Mouse (Mus musculus): ENCODE measurements at regions not wholly inside any gene's neighbourhood (a gene's known extent, or its start where the extent isn't known, plus 50 kb on each side); places are given as distances from the start of the nearest gene placed in this dataset.

DNA sequence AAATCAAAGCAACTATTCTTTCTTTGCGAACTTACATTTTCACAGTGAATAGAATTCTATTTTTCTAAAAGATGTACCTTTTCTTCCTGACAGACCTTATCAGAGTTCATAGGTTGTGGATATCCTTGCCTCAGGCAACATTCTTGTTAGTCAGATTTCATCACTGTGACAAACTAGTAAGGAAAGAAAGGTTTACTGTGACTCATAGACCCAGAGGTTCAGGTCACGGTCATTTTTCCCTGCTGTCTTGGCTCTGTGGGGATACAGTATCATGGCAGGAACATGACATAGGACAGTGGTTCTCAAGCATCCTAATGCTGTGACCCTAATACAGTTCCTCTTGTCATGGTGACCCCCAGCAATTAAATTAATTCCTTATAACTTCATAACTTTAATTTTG lies 78.4 kb upstream of the Akt3 start:
- DNase-seq: no peak
- H3K36me3 ChIP-seq (ENCODE audit: control insufficient read depth, insufficient read depth, low read length): no peaks in the 10 kb centered on the region
- WGBS: 95% methylated on average over 2 of the region's 2 CpGs

DNA sequence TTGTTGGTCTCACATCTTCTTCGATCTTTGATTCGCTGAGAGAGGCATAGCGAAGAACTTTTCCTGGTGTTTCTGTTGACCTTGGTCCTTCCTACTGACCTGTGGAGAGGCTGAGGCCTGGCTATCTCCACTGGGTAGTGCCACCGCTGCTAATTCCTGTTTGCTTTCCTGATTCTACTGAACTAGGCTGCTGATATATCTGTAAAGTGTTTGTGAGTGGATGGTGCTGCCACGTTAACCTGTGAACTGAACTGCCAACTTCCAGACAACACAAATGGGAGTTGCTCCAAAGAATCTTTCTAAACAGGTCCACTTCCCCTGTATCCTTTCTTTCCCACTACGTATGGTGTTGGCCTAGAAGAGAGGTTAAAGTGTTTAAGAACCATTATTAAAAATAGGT lies 78.0 kb upstream of the Akt3 start:
- no peaks in the 10 kb centered on the region for H3K36me3 ChIP-seq (ENCODE audit: control insufficient read depth, insufficient read depth, low read length)
- no peaks in the 10 kb centered on the region for H3K27me3 ChIP-seq (replicated peaks; ENCODE audit: control insufficient read depth, insufficient read depth, low read length)
- H3K4me3 ChIP-seq (ENCODE audit: insufficient read depth, low read depth, low read length): no peak overlapping the region
- no peak for TF ChIP-seq POLR2A (IDR thresholded peaks at IDR 0.05; ENCODE audit: low read depth, low read length)
- no peak overlapping the region for H3K27ac ChIP-seq (ENCODE audit: insufficient read depth, low read depth, low read length)
- DNase-seq: no peak
- WGBS: 92% methylated on average over 6 of the region's 6 CpGs
- no peaks in the 10 kb centered on the region for H3K4me1 ChIP-seq (ENCODE audit: control insufficient read depth, insufficient read depth, low read length)

More for the DNA sequence above, 78.4 kb upstream of the Akt3 start:
- no peak overlapping the region for H3K27ac ChIP-seq (ENCODE audit: insufficient read depth, low read depth, low read length)
- TF ChIP-seq CTCF (conservative IDR thresholded peaks at IDR 0.05; ENCODE audit: insufficient read depth, insufficient read length, low read depth, low read length): no peak
- TF ChIP-seq POLR2A (IDR thresholded peaks at IDR 0.05; ENCODE audit: low read depth, low read length): no peak
- no peak overlapping the region for H3K4me3 ChIP-seq (ENCODE audit: insufficient read depth, low read depth, low read length)
- no peaks in the 10 kb centered on the region for H3K27me3 ChIP-seq (replicated peaks; ENCODE audit: control insufficient read depth, insufficient read depth, low read length)
- H3K4me1 ChIP-seq (ENCODE audit: control insufficient read depth, insufficient read depth, low read length): no peaks in the 10 kb centered on the region

DNA sequence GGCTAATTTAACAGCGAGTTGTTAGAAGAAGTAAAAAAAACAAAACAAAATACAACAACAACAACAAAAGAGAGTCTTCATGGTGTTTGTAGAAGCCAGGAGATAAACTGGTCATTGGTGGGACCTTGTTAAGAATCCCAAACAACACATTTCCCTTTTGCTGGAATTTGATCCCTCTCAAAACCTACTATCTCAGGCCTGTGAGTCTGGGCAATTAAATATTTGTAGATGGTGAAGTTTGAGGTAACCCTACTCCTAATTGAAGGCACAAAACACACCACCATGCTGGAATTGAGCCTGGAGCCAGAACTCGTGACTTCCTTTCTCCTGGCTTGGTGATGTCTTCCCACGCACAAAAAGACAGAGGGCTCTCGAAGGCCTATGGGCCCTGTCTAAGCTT lies 65.4 kb upstream of the Akt3 start:
- Histone ChIP-seq H3K27me3 (replicated peaks; ENCODE audit: control insufficient read depth, insufficient read depth, low read length) (0 out of 2 replicates have a peak, but pooled peaks cover 3% of the 10 kb centered on the region), H3K36me3 (ENCODE audit: control insufficient read depth, insufficient read depth, low read length) (no peaks in the 10 kb centered on the region), H3K4me3 (ENCODE audit: insufficient read depth, low read depth, low read length) (no peak overlapping the region), H3K4me1 (ENCODE audit: control insufficient read depth, insufficient read depth, low read length) (peaks cover 2% of the 10 kb centered on the region; the same call in 1 of the 2 replicates), H3K27ac (ENCODE audit: insufficient read depth, low read depth, low read length) (no peak overlapping the region)
- WGBS: 77% methylated on average over 4 of the region's 4 CpGs
- TF ChIP-seq POLR2A (IDR thresholded peaks at IDR 0.05; ENCODE audit: low read depth, low read length) (no peak), CTCF (conservative IDR thresholded peaks at IDR 0.05; ENCODE audit: insufficient read depth, insufficient read length, low read depth, low read length) (no peak)
- no peak for DNase-seq

DNA sequence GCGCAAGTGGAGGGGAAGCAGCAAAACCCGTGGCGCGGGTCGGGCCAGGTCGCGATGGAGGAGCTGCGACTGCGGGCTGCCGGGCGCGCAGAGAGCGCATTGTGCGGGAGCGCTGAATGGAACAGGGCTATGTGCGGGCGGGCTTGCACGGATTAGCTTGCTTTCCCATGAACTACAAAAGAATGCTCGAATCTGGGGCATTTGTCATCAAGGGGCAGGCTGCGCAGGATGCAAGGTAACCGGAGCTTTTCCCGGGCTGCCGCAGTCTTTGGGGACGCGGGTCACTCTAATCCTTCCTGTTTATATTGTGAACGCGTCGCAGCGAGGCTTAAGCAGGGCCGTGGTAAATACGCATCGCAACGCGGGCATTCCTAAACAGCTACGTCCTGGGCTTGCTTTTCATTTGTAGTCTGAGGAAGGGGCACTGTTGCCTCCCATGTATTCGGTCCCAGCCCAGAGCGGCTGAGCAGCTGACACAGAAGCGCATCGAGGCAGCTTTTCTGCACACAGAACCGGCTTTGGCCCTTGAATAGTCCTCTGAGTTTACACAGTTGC lies 64.8 kb upstream of the Akt3 start:
- Histone ChIP-seq H3K27me3 (replicated peaks; ENCODE audit: control insufficient read depth, insufficient read depth, low read length) (0 out of 2 replicates have a peak, but pooled peaks cover 3% of the 10 kb centered on the region), H3K4me3 (ENCODE audit: insufficient read depth, low read depth, low read length) (peak overlapping the region; percentile 34), H3K27ac (ENCODE audit: insufficient read depth, low read depth, low read length) (no peak overlapping the region), H3K36me3 (ENCODE audit: control insufficient read depth, insufficient read depth, low read length) (no peaks in the 10 kb centered on the region), H3K4me1 (ENCODE audit: control insufficient read depth, insufficient read depth, low read length) (peaks cover 2% of the 10 kb centered on the region; the same call in 1 of the 2 replicates)
- WGBS: 2% methylated on average over 40 of the region's 40 CpGs
- no peak for DNase-seq
- TF ChIP-seq CTCF (conservative IDR thresholded peaks at IDR 0.05; ENCODE audit: insufficient read depth, insufficient read length, low read depth, low read length): no peak

DNA sequence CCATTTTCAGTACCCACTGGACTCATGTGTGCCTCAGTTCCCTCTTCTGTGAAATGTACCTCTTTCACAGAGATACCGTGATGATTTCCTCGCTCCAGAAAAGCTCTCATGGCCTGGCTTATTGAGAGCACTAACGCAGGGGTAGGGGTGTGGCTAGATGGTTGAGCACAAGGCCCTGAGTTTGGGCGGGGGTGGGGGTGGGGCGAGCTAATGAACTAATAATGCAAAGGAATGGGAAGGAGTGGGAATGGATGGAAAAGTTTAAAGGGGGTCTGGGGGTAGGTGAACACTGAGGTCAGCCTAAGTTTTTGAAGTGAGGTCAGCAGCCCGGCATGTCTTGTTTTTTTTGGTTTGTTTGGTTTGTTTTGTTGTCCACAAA lies 64.3 kb upstream of the Akt3 start:
- DNase-seq: no peak
- TF ChIP-seq CTCF (conservative IDR thresholded peaks at IDR 0.05; ENCODE audit: insufficient read depth, insufficient read length, low read depth, low read length) (no peak), POLR2A (IDR thresholded peaks at IDR 0.05; ENCODE audit: low read depth, low read length) (no peak)
- H3K27me3 ChIP-seq (replicated peaks; ENCODE audit: control insufficient read depth, insufficient read depth, low read length): 0 out of 2 replicates have a peak, but pooled peaks cover 3% of the 10 kb centered on the region
- no peak overlapping the region for H3K4me3 ChIP-seq (ENCODE audit: insufficient read depth, low read depth, low read length)
- 27% methylated on average over 6 of the region's 6 CpGs for WGBS
- no peak overlapping the region for H3K27ac ChIP-seq (ENCODE audit: insufficient read depth, low read depth, low read length)
- no peaks in the 10 kb centered on the region for H3K36me3 ChIP-seq (ENCODE audit: control insufficient read depth, insufficient read depth, low read length)
- H3K4me1 ChIP-seq (ENCODE audit: control insufficient read depth, insufficient read depth, low read length): peaks cover 2% of the 10 kb centered on the region; the same call in 1 of the 2 replicates

DNA sequence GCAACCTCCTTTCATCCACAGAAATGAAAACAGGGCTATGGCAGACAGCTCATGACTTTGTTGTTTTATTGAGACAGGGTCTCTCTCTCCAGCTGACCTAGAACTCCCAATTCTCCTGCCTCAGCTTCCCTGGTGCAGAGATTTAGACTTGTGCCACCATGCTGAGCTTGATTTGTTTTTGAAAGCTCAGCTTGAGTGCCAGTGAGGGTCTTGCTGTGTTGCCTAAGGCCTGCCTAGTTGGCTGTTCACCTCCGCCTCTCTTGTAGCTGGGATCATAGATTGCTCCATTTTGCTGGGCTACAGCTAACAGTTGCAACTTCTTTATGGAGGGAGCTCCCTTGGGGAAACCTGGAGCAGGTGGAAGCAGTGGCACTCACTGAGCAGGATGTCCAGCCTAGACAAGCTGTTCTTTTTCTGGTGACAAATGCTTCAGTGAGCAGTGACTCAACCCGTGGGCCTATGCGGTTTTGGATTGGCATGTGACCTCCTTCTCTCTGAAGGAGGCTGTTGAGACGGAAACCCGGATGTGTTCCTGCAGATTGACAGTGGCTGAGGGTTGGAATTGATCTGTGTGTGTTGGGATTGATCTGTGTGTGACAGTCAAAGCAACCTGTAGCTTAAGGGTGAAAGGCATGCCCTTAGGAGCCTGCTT lies 63.8 kb upstream of the Akt3 start:
- 0 out of 2 replicates have a peak, but pooled peaks cover 3% of the 10 kb centered on the region for H3K27me3 ChIP-seq (replicated peaks; ENCODE audit: control insufficient read depth, insufficient read depth, low read length)
- H3K27ac ChIP-seq (ENCODE audit: insufficient read depth, low read depth, low read length): no peak overlapping the region
- 55% methylated on average over 5 of the region's 5 CpGs for WGBS
- no peaks in the 10 kb centered on the region for H3K36me3 ChIP-seq (ENCODE audit: control insufficient read depth, insufficient read depth, low read length)
- TF ChIP-seq POLR2A (IDR thresholded peaks at IDR 0.05; ENCODE audit: low read depth, low read length): no peak
- TF ChIP-seq CTCF (conservative IDR thresholded peaks at IDR 0.05; ENCODE audit: insufficient read depth, insufficient read length, low read depth, low read length): no peak
- no peak overlapping the region for H3K4me3 ChIP-seq (ENCODE audit: insufficient read depth, low read depth, low read length)
- no peak for DNase-seq
- H3K4me1 ChIP-seq (ENCODE audit: control insufficient read depth, insufficient read depth, low read length): peaks cover 2% of the 10 kb centered on the region; the same call in 1 of the 2 replicates

DNA sequence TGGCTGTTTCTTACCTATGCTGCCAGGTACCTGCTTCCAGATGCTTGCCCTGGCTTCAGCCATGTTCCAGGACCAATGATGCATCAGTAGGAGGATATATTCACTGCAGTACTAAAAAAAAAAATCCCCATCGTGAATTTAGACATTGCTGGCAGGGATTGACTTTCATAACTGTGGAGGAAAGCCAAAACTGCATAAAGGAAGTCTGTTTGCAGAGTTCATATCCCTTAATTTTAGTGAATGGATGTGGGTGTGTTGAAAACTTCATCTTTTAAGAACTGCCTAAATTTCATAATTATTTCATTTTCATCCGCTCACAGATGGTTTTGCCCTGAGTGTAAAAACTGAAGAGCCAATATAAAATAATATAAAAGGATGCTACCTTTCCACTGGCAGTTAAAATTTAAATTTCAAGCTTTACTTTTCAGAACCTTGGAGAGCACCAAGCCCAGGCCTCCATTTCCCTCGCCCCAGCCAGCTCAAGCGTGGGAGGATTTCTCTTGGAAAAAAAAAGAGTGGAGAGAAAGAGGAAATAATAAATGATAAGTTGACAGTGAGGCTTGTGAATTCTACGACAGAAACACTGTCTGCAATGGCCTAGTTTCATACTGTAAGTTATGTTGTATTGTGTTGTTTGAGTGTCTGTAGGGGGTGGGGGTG lies 50.3 kb upstream of the Akt3 start:
- Histone ChIP-seq H3K4me3 (ENCODE audit: insufficient read depth, low read depth, low read length) (no peak overlapping the region), H3K27ac (ENCODE audit: insufficient read depth, low read depth, low read length) (no peak overlapping the region), H3K36me3 (ENCODE audit: control insufficient read depth, insufficient read depth, low read length) (no peaks in the 10 kb centered on the region), H3K4me1 (ENCODE audit: control insufficient read depth, insufficient read depth, low read length) (no peaks in the 10 kb centered on the region), H3K27me3 (replicated peaks; ENCODE audit: control insufficient read depth, insufficient read depth, low read length) (no peaks in the 10 kb centered on the region)
- TF ChIP-seq POLR2A (IDR thresholded peaks at IDR 0.05; ENCODE audit: low read depth, low read length) (no peak), CTCF (conservative IDR thresholded peaks at IDR 0.05; ENCODE audit: insufficient read depth, insufficient read length, low read depth, low read length) (no peak)
- WGBS: 18% methylated on average over 5 of the region's 5 CpGs
- DNase-seq: no peak

Measured in kidney, adult 2 months (tissue).